Mouse (Mus musculus) Patski (cell line): ENCODE measurements around the gene Mapt. TPM values are rescaled to one million over a fixed set of nuclear protein-coding genes. Genes with fewer than 3 reads are reported as not detected.

Source experiments
- ATAC-seq: fragments of 100-300 bp; one replicate; pipeline ENCODE4 v1.8.0; 2021
- CTCF ChIA-PET: fragments of 350-600 bp; sonication (Branson Sonifier 250); formaldehyde crosslinking; loops from one replicate; lab custom pipeline; 2022; ENCODE audit warnings: inconsistent platforms; lab: Charles Lee
- POLR2A ChIA-PET: fragments of 350-600 bp; sonication (Branson Sonifier 250); formaldehyde crosslinking; loops from one replicate; lab custom pipeline; 2022; ENCODE audit warnings: antibody characterized with exemption, inconsistent platforms; lab: Charles Lee
- DNase-seq: peaks from one replicate; pipeline ENCODE4 v3.0.0-alpha.2; 2011; ENCODE audit warnings: low read depth, low spot score
- H3K27me3 ChIP-seq: fragments of 371-371 bp; one replicate; pipeline ENCODE4 v1.5.1; 2021
- CTCF ChIP-seq: fragments of 100-300 bp; IDR thresholded peaks from one replicate; pipeline ENCODE4 v1.5.1; 2021
- in situ Hi-C: fragments of 300-500 bp; cut with MboI; formaldehyde crosslinking; loops from 3 replicates; pipeline ENCODE4 v1.11.1; 2018; ENCODE audit warnings: low pct_unique_long_range_greater_than_20kb, mixed read lengths
- polyA plus RNA-seq: library from polyadenylated mRNA; unstranded; gene quantifications from one replicate; pipeline ENCODE4 v1.2.3, GENCODE M21; 2021

The Mapt gene
- polyA plus RNA-seq, 1 experiment from 2014 or later = 27.2 TPM

GRCm38 (mm10) chr11:104247141-104247717 lies 16.0 kb downstream of the Mapt start:
- ATAC-seq = no peak
- in situ Hi-C loops = no loop called here
- ChIA-PET POLR2A (interaction anchor here (1.0 to 1.6 kb wide), 2 partner anchors 10 to 25 kb away, joined by 5 to 8 read pairs; no protein-coding TSS in a partner anchor), CTCF (interaction anchor here (0.7 kb wide), 1 partner anchor 45 kb away, joined by 3 read pairs; no protein-coding TSS in a partner anchor)
- no peak for TF ChIP-seq CTCF
- no peak for DNase-seq
- H3K27me3 ChIP-seq = no peaks in the 10 kb centered on the region

DNA sequence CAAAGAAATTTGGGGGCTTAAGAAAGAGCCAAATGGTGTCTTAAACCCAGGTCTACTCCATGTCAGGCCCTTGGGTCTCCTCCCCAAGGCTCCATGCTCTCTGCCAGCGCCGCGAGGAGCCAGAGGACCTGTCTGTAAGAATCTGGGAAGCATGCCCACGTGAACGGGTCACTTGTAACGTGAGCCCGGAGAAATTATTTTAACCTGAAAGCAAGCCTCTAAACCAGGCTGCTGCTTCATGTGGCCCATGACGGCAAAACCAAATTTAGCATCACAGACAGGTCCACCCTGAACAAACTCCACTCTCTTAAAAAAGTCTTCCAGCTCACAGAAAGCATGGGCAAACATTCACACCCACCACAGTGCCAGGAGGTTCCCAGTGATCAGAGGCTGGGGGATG lies 18.2 kb downstream of the Mapt start:
- in situ Hi-C loops = no loop called here
- H3K27me3 ChIP-seq = no peaks in the 10 kb centered on the region
- no peak for TF ChIP-seq CTCF
- ATAC-seq (no peak), DNase-seq (no peak)
- ChIA-PET CTCF (no interaction called here), POLR2A (no interaction called here)

DNA sequence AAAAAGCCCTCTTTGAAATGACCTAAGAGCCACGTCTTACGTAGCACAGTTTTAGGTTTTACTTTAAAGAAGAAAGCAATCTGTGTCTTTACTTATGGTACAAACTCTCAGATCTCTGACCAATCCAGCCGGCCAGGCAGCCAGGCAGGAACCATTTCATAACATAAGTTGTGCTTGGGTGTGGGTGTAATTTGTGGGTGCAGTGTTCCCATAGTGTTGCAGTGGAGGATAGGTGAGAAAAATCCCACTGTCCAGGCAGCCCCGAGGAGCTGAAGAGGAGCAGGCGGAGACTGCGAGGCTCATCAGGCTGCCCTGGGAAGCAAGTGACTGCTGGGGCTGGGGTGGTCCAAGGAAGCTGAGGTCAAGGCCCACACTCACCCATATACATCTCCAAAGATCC lies 19.9 kb downstream of the Mapt start:
- TF ChIP-seq CTCF = no peak
- CTCF ChIA-PET = interaction anchor here (2.3 kb wide), 1 partner anchor 20 kb away, joined by 7 read pairs; the partner anchor contains the start of gene Mapt
- POLR2A ChIA-PET = no interaction called here
- ATAC-seq = no peak
- no peaks in the 10 kb centered on the region for H3K27me3 ChIP-seq
- in situ Hi-C loops = no loop called here
- no peak for DNase-seq

GRCm38 (mm10) chr11:104252094-104252493 lies 20.9 kb downstream of the Mapt start:
- ChIA-PET CTCF (interaction anchor here (0.5 to 2.3 kb wide), 2 partner anchors 13 to 21 kb away, joined by 3 to 7 read pairs; partner anchors contain the start of gene Mapt), POLR2A (no interaction called here)
- no peak for TF ChIP-seq CTCF

DNA sequence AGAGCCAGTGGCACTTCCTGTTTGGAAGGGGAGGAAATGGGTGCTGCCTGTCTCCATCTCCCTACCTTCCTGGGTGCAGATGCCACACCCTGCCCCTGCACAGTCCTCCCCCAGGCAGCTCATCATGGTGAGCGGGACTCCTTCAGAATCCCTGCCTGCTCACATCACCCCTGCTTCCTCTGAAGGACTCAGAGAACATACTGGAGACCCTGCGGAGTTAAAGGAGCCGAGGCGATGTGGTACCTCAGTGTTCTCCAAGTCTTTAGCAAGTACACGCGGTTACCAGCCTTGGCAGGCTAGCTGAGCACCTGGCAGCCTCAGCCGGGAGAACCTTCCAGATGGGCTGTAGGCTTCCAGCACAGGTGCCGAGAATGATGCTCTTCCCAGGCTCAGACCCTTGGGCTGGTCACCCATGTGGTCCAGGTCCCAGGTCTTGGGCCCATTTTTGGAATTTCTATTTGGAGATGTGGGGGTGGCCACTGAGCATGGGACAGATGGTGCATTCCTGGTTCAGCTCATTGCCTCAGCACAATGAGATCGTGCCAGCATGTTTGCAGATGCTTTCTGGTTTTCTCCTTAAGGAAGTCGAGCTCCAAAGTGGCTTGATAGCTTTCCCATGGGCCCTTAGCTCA lies 23.3 kb downstream of the Mapt start:
- no peak for DNase-seq
- in situ Hi-C loops = no loop called here
- no peak for TF ChIP-seq CTCF
- ChIA-PET CTCF (interaction anchor here (1.1 kb wide), 1 partner anchor 12 kb away, joined by 3 read pairs; no protein-coding TSS in a partner anchor), POLR2A (no interaction called here)
- no peak for ATAC-seq
- no peaks in the 10 kb centered on the region for H3K27me3 ChIP-seq

More at GRCm38 (mm10) chr11:104252094-104252493, 20.9 kb downstream of the Mapt start:
- in situ Hi-C loops = no loop called here
- DNase-seq (no peak), ATAC-seq (peak; percentile 68)
- H3K27me3 ChIP-seq = no peaks in the 10 kb centered on the region

DNA sequence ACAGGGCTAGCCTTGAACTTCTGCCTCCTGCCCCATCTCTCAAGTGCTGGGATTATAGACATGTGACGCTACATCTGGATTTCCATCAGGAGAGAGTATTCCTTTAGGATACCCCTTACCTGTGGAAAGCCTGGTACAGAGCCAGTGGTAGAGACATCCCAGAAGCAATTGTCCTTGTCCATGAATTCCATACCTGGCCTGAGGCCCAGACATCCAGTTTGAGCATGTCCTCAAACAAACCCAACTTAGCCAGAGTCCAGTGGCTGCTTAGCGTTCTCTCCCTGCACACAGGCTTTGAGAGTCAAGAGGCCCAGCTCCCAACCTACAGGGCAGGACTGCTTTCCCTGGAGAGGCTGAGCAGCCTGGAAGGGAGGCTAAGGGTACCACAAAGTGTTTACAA lies 25.0 kb downstream of the Mapt start:
- no peak for TF ChIP-seq CTCF
- ATAC-seq (no peak), DNase-seq (no peak)
- no peaks in the 10 kb centered on the region for H3K27me3 ChIP-seq
- CTCF ChIA-PET = no interaction called here
- POLR2A ChIA-PET = no interaction called here
- in situ Hi-C loops = no loop called here

- ATAC-seq (no peak), DNase-seq (no peak)
- no peaks in the 10 kb centered on the region for H3K27me3 ChIP-seq
- ChIA-PET POLR2A (interaction anchor here (0.6 kb wide), 1 partner anchor 39 kb away, joined by 4 read pairs; no protein-coding TSS in a partner anchor), CTCF (interaction anchor here (0.9 kb wide), 2 partner anchors 8 to 14 kb away, joined by 3 read pairs; no protein-coding TSS in a partner anchor)
- no peak for TF ChIP-seq CTCF
- in situ Hi-C loops = no loop called here
Observed at GRCm38 (mm10) chr11:104258991-104259390, 27.8 kb downstream of the Mapt start.

GRCm38 (mm10) chr11:104264683-104265082 lies 33.5 kb downstream of the Mapt start:
- no peak for DNase-seq
- TF ChIP-seq CTCF = no peak
- POLR2A ChIA-PET = no interaction called here
- ATAC-seq = no peak
- in situ Hi-C loops = no loop called here
- CTCF ChIA-PET = interaction anchor here (0.9 kb wide), 1 partner anchor 12 kb away, joined by 3 read pairs; no protein-coding TSS in a partner anchor
- no peaks in the 10 kb centered on the region for H3K27me3 ChIP-seq

GRCm38 (mm10) chr11:104265669-104266068 lies 34.5 kb downstream of the Mapt start:
- no peak for DNase-seq
- in situ Hi-C loops = no loop called here

GRCm38 (mm10) chr11:104267380-104267779 lies 36.2 kb downstream of the Mapt start:
- ChIA-PET POLR2A (interaction anchor here (0.6 kb wide), 1 partner anchor 47 kb away, joined by 3 read pairs; no protein-coding TSS in a partner anchor), CTCF (interaction anchor here (1.4 to 1.8 kb wide), 3 partner anchors 11 to 22 kb away, joined by 4 to 6 read pairs (median 4); no protein-coding TSS in a partner anchor)
- in situ Hi-C loops = no loop called here
- ATAC-seq (no peak), DNase-seq (no peak)
- H3K27me3 ChIP-seq = no peaks in the 10 kb centered on the region
- TF ChIP-seq CTCF = no peak

More at GRCm38 (mm10) chr11:104265669-104266068, 34.5 kb downstream of the Mapt start:
- no peak for ATAC-seq
- TF ChIP-seq CTCF = no peak
- POLR2A ChIA-PET = interaction anchor here (0.6 kb wide), 1 partner anchor 56 kb away, joined by 4 read pairs; no protein-coding TSS in a partner anchor
- no peaks in the 10 kb centered on the region for H3K27me3 ChIP-seq
- CTCF ChIA-PET = no interaction called here
